Comparison of ENCODE assay signal across 9 mouse cellular contexts in the genomic region with DNA sequence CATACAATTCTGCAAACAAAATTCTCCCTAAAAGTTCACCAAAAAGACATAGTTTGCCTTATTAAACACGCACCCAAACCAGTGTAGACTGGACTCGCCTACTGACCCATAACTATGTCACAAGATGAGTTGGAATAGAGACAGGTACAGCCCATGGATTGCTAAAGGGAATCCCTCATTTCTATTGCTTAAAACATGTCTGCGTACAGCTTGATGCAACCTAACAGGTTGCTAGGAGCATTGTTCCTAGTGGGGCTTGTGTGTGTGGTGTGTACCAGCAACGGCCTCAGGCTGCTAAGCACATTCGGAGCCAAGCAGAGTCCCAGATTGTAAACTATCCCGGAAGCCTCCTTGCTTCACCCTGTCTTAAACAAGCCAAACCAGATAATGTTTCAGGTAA. TPM values are rescaled to one million over a fixed set of nuclear protein-coding genes. Genes with fewer than 3 reads are reported as not detected.
DNase-seq lines count a peak whose midpoint lies in the region; ATAC-seq and TF ChIP-seq lines count a peak whose summit lies in the region.
"Had no signal": no experiment of that assay in that cellular context is flagged by ENCODE, and none has a peak within 500 bp of the region (broad histone marks: within the 10 kb centered on the region; RNA-seq: fewer than 3 reads in every experiment).

No protein-coding gene starts in this region.

- WGBS in heart, adult 2 months, result 56% methylated on average over 6 of the region's 6 CpGs
- WGBS in heart, embryonic 10.5 days, result 76% methylated on average over 6 of the region's 6 CpGs
- 49% methylated on average over 6 of the region's 6 CpGs for WGBS in lung, adult 2 months
- 55% methylated on average over 6 of the region's 6 CpGs for WGBS in macrophage (ENCODE audit: missing documents)

- peaks cover 1% of the 10 kb centered on the region; the same call in 1 of the 2 replicates for H3K79me2 ChIP-seq in heart, adult 2 months (replicated peaks; ENCODE audit: control insufficient read depth, insufficient read depth, low read length)
- H3K79me2 ChIP-seq in macrophage (ENCODE audit: inconsistent target), result no peaks in the 10 kb centered on the region

- no peaks in the 10 kb centered on the region for H3K36me3 ChIP-seq in heart, adult 2 months (ENCODE audit: control insufficient read depth, insufficient read depth, low read length)
- no peaks in the 10 kb centered on the region for H3K36me3 ChIP-seq in heart, embryonic 10.5 days
- no peaks in the 10 kb centered on the region for H3K36me3 ChIP-seq in macrophage (ENCODE audit: inconsistent target)

- intact Hi-C loops in heart, adult 2 months (cut with DNase I), result no loop called here

- ATAC-seq in frontal cortex, adult (ENCODE audit: low TSS enrichment), result no peak

- TF ChIP-seq CTCF in heart, adult 2 months (IDR thresholded peaks at IDR 0.05), result no peak
- no peak for TF ChIP-seq CTCF in lung, adult 2 months (IDR thresholded peaks at IDR 0.05; ENCODE audit: insufficient read depth, low read length)

- H3K4me3 ChIP-seq in heart, adult 2 months, result peak overlapping the region; percentile 58
- no peak overlapping the region for H3K4me3 ChIP-seq in heart, embryonic 10.5 days
- H3K4me3 ChIP-seq in lung, adult 2 months (replicated peaks; ENCODE audit: extremely low read depth, low read depth, low read length), result peak overlapping the region; percentile 48
- H3K4me3 ChIP-seq in macrophage (ENCODE audit: inconsistent target), result 0 out of 2 replicates have a peak overlapping the region, but pooled peaks have one; percentile 10

- DNase-seq in heart, adult 2 months, result no peak
- DNase-seq in heart, embryonic 10.5 days (ENCODE audit: low spot score), result no peak
- DNase-seq in lung, adult 2 months, result no peak
- no peak for DNase-seq in lung, postnatal 4 days
- DNase-seq in fat pad, adult 2 months (ENCODE audit: extremely low read depth, low read depth, low spot score), result peak; percentile 91
- no peak for DNase-seq in frontal cortex, postnatal 14 days (ENCODE audit: low spot score in 2 of 2)
- DNase-seq: cerebellum, adult 11 months had no signal

- no peak for TF ChIP-seq POLR2A in heart, adult 2 months (IDR thresholded peaks at IDR 0.05; ENCODE audit: insufficient read depth, low read depth, low read length)
- no peak for TF ChIP-seq POLR2A in lung, adult 2 months (IDR thresholded peaks at IDR 0.05; ENCODE audit: borderline replicate concordance, extremely low read depth, low read depth, low read length)

- TF ChIP-seq EP300 in heart, adult 2 months (IDR thresholded peaks at IDR 0.05; ENCODE audit: insufficient read depth, low read depth, low read length), result no peak

- H3K27ac ChIP-seq in heart, adult 2 months, result peak overlapping the region; percentile 75
- no peak overlapping the region for H3K27ac ChIP-seq in heart, embryonic 10.5 days
- no peak overlapping the region for H3K27ac ChIP-seq in macrophage

- H3K4me1 ChIP-seq in heart, adult 2 months (ENCODE audit: control insufficient read depth, insufficient read depth, low read length), result peaks cover 18% of the 10 kb centered on the region
- H3K4me1 ChIP-seq in heart, embryonic 10.5 days, result peaks cover 26% of the 10 kb centered on the region
- H3K4me1 ChIP-seq in lung, adult 2 months (ENCODE audit: control insufficient read depth, insufficient read depth, low read length), result peaks cover 13% of the 10 kb centered on the region

- no peaks in the 10 kb centered on the region for H3K9me3 ChIP-seq in heart, embryonic 10.5 days

- no peaks in the 10 kb centered on the region for H3K27me3 ChIP-seq in heart, adult 2 months (ENCODE audit: control insufficient read depth, insufficient read depth, low read length)
- no peaks in the 10 kb centered on the region for H3K27me3 ChIP-seq in heart, embryonic 10.5 days (ENCODE audit: insufficient read depth, poor library complexity, severe bottlenecking)

- peak overlapping the region; percentile 71 for H3K9ac ChIP-seq in heart, adult 2 months (ENCODE audit: low read depth, low read length)

RNA-seq across cellular contexts. Expression of a gene that starts 0.9 kb away (rescaled TPM):
- 10 to 100 TPM; 62.7 to 63.6 TPM for total RNA-seq in heart, adult 2 months (2021)
- polyA plus RNA-seq in heart, adult 2 months (2012; rRNA removed), result 57.0 and 72.2 TPM in 2 replicates
- 27.2 and 27.4 TPM in 2 replicates for polyA plus RNA-seq in heart, embryonic 10.5 days (2016; fragmentation: Nextera tagmentation; extraction: Ambion mirVana)
- 63.6 and 81.0 TPM in 2 replicates for polyA plus RNA-seq in lung, adult 2 months (2012; rRNA removed)
- 10 to 100 TPM in 25 of 26 experiments, 1 to 10 TPM in 1; 9.1 to 30.1 (median 20.5) TPM for total RNA-seq in macrophage (2018; cell fraction: chromatin; rRNA removed)
- total RNA-seq in macrophage (2018; cell fraction: cytosol; rRNA removed), result 10 to 100 TPM; 42.9 to 63.6 (median 57.2) TPM
- total RNA-seq in macrophage (2018; cell fraction: nucleus; rRNA removed), result 10 to 100 TPM; 17.8 to 62.8 (median 40.8) TPM
- 38.1 to 45.9 TPM (median 44.4 TPM) in 3 replicates for polyA plus RNA-seq in macrophage (2018)
